Mouse (Mus musculus): ENCODE measurements around the gene Edaradd.
"Not testable (repeated sequence)": the region's sequence is repeated elsewhere in the genome, so short reads cannot be mapped to it uniquely, and the experiment has no call there.

The Edaradd gene

GRCm38 (mm10) chr13:12511189-12511965 is 8.9 kb downstream of the Edaradd start:
- peak; percentile 27 to 33 for DNase-seq (ENCODE audit: low spot score in 2 of 2)

GRCm38 (mm10) chr13:12510032-12510431 is 10.2 kb downstream of the Edaradd start:
- no peak for DNase-seq (ENCODE audit: low spot score in 2 of 2)

GRCm38 (mm10) chr13:12507426-12507825 is 12.8 kb downstream of the Edaradd start:
- no peak for DNase-seq (ENCODE audit: low spot score in 2 of 2)

GRCm38 (mm10) chr13:12505359-12505758 is 14.9 kb downstream of the Edaradd start:
- DNase-seq (ENCODE audit: low spot score in 2 of 2), result no peak

GRCm38 (mm10) chr13:12503238-12503751 is 16.9 kb downstream of the Edaradd start:
- no peak for DNase-seq (ENCODE audit: low spot score in 2 of 2)

GRCm38 (mm10) chr13:12502665-12503237 is 17.5 kb downstream of the Edaradd start:
- no peak for DNase-seq (ENCODE audit: low spot score in 2 of 2)

- no peak for DNase-seq (ENCODE audit: low spot score in 2 of 2)
Measured at GRCm38 (mm10) chr13:12499107-12499506, 21.1 kb downstream of the Edaradd start.

- DNase-seq (ENCODE audit: low spot score in 2 of 2), result no peak
Measured at GRCm38 (mm10) chr13:12497809-12498208, 22.4 kb downstream of the Edaradd start.

GRCm38 (mm10) chr13:12494750-12495149 is 25.5 kb downstream of the Edaradd start:
- peak in 1 of 2 experiments; percentile 63 for DNase-seq (ENCODE audit: low spot score in 2 of 2)

GRCm38 (mm10) chr13:12492515-12492914 is 27.7 kb downstream of the Edaradd start:
- no peak for DNase-seq (ENCODE audit: low spot score in 2 of 2)

- DNase-seq (ENCODE audit: low spot score in 2 of 2), result peak; percentile 62 to 77
Measured at GRCm38 (mm10) chr13:12485640-12486039, 34.6 kb downstream of the Edaradd start.

GRCm38 (mm10) chr13:12485197-12485596 is 35.0 kb downstream of the Edaradd start:
- no peak for DNase-seq (ENCODE audit: low spot score in 2 of 2)

- DNase-seq (ENCODE audit: low spot score in 2 of 2), result no peak
Measured at GRCm38 (mm10) chr13:12479802-12480201, 40.4 kb downstream of the Edaradd start.

GRCm38 (mm10) chr13:12478301-12478700 is 41.9 kb downstream of the Edaradd start:
- no peak for DNase-seq (ENCODE audit: low spot score in 2 of 2)

- DNase-seq (ENCODE audit: low spot score in 2 of 2), result no peak
Measured at GRCm38 (mm10) chr13:12476886-12477285, 43.4 kb downstream of the Edaradd start.

GRCm38 (mm10) chr13:12475239-12475638 is 45.0 kb downstream of the Edaradd start:
- DNase-seq (ENCODE audit: low spot score in 2 of 2), result no peak

GRCm38 (mm10) chr13:12473724-12474378 is 46.4 kb downstream of the Edaradd start:
- peak; percentile 45 to 56 for DNase-seq (ENCODE audit: low spot score in 2 of 2)

- no peak for DNase-seq (ENCODE audit: low spot score in 2 of 2)
Measured at GRCm38 (mm10) chr13:12468488-12468887, 51.8 kb downstream of the Edaradd start.

- no peak for DNase-seq (ENCODE audit: low spot score in 2 of 2)
Measured at GRCm38 (mm10) chr13:12464844-12465243, 55.4 kb downstream of the Edaradd start, which contains the start of gene Lgals8. TSS of gene Lgals8 (minus strand) at chr13:12464944.

- not testable (repeated sequence) for DNase-seq (ENCODE audit: low spot score in 2 of 2)
Measured at GRCm38 (mm10) chr13:12464159-12464558, 56.1 kb downstream of the Edaradd start.

GRCm38 (mm10) chr13:12462623-12463022 is 57.6 kb downstream of the Edaradd start:
- DNase-seq (ENCODE audit: low spot score in 2 of 2), result no peak

GRCm38 (mm10) chr13:12461730-12462119 is 58.5 kb downstream of the Edaradd start:
- no peak for DNase-seq (ENCODE audit: low spot score in 2 of 2)
